Mouse (Mus musculus): ENCODE data around the gene Carns1. TPM values are rescaled to one million over a fixed set of nuclear protein-coding genes. Genes with fewer than 3 reads are reported as not detected.

The Carns1 gene
- polyA plus RNA-seq, 1 experiment from 2014 or later, result 2.0 TPM

DNA sequence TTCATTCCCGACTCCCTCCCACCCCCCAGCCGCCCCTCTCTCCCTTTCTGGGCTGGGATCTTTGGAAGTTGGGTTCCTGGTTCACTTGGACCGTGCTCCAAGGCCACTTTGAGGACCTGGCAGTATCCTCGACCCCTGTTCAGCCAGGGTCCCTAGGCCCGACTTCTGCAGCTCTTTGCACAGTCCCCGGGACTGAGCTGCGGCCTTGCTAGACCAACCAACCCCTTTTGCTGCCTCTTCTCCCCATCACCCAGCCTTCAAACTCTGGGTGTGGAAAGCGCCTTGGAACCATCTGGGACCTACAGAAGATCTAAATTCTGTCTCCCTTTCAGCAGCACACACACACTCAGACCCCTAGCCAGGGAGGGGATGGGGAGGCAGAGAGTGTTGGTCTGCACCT, 26.5 kb downstream of the Carns1 start:
- 3% methylated on average over 8 of the region's 8 CpGs for WGBS
- no peak for DNase-seq (ENCODE audit: low spot score)
- Histone ChIP-seq H3K36me3 (replicated peaks; ENCODE audit: control insufficient read depth, insufficient read depth, low read depth, low read length) (no peaks in the 10 kb centered on the region), H3K9ac (replicated peaks; ENCODE audit: low read length) (peak overlapping the region; percentile 78), H3K4me2 (ENCODE audit: low read depth, low read length) (peak overlapping the region; percentile 84), H3K27me3 (ENCODE audit: control insufficient read depth, insufficient read depth, low read length) (no peaks in the 10 kb centered on the region), H3K4me1 (ENCODE audit: control insufficient read depth, insufficient read depth, low read length) (peaks cover 4% of the 10 kb centered on the region), H3K9me3 (replicated peaks; ENCODE audit: control insufficient read depth, low read length) (no peaks in the 10 kb centered on the region), H3K4me3 (ENCODE audit: low read depth, low read length) (peak overlapping the region; percentile 73), H3K27ac (replicated peaks; ENCODE audit: low read depth, low read length) (no peak overlapping the region; the same call in 1 of the 2 replicates)
- ATAC-seq (replicated peaks; ENCODE audit: insufficient number of reproducible peaks, low FRiP score, low TSS enrichment, low read depth), result 0 out of 2 replicates have a peak, but pooled peaks have one; percentile 0

- no peaks in the 10 kb centered on the region for H3K27me3 ChIP-seq (ENCODE audit: control insufficient read depth, insufficient read depth, low read length)
- H3K9me3 ChIP-seq (replicated peaks; ENCODE audit: control insufficient read depth, low read length), result no peaks in the 10 kb centered on the region
- H3K4me1 ChIP-seq (ENCODE audit: control insufficient read depth, insufficient read depth, low read length), result peaks cover 4% of the 10 kb centered on the region
- no peaks in the 10 kb centered on the region for H3K36me3 ChIP-seq (replicated peaks; ENCODE audit: control insufficient read depth, insufficient read depth, low read depth, low read length)
- H3K4me3 ChIP-seq (ENCODE audit: low read depth, low read length), result peak within 1 kb of the TSS; percentile 73
- ATAC-seq (replicated peaks; ENCODE audit: insufficient number of reproducible peaks, low FRiP score, low TSS enrichment, low read depth) (peak; percentile 94), DNase-seq (ENCODE audit: low spot score) (peak; percentile 95)
- H3K27ac ChIP-seq (replicated peaks; ENCODE audit: low read depth, low read length), result no peak within 1 kb of the TSS; the same call in 1 of the 2 replicates
- under 1% methylated on average over 33 of the region's 33 CpGs for WGBS
- peak within 1 kb of the TSS; percentile 78 for H3K9ac ChIP-seq (replicated peaks; ENCODE audit: low read length)
- H3K4me2 ChIP-seq (ENCODE audit: low read depth, low read length), result peak within 1 kb of the TSS; percentile 84
Observed at GRCm38 (mm10) chr19:4148491-4148806, 26.8 kb downstream of the Carns1 start, which contains the start of gene Coro1b. Coro1b (plus strand) TSS chr19:4148619.

- H3K9ac ChIP-seq (replicated peaks; ENCODE audit: low read length), result peak overlapping the region; percentile 18; the same call in 1 of the 2 replicates
- no peaks in the 10 kb centered on the region for H3K27me3 ChIP-seq (ENCODE audit: control insufficient read depth, insufficient read depth, low read length)
- no peak for DNase-seq (ENCODE audit: low spot score)
- no peak for ATAC-seq (replicated peaks; ENCODE audit: insufficient number of reproducible peaks, low FRiP score, low TSS enrichment, low read depth)
- WGBS, result 40% methylated on average over 9 of the region's 9 CpGs
- H3K4me2 ChIP-seq (ENCODE audit: low read depth, low read length), result 0 out of 2 replicates have a peak overlapping the region, but pooled peaks have one; percentile 13
- peak overlapping the region; percentile 73 for H3K4me3 ChIP-seq (ENCODE audit: low read depth, low read length)
- no peaks in the 10 kb centered on the region for H3K36me3 ChIP-seq (replicated peaks; ENCODE audit: control insufficient read depth, insufficient read depth, low read depth, low read length)
- H3K27ac ChIP-seq (replicated peaks; ENCODE audit: low read depth, low read length), result no peak overlapping the region
- H3K9me3 ChIP-seq (replicated peaks; ENCODE audit: control insufficient read depth, low read length), result no peaks in the 10 kb centered on the region
- H3K4me1 ChIP-seq (ENCODE audit: control insufficient read depth, insufficient read depth, low read length), result peaks cover 4% of the 10 kb centered on the region
Observed at GRCm38 (mm10) chr19:4147782-4148490, 27.3 kb downstream of the Carns1 start.

DNA sequence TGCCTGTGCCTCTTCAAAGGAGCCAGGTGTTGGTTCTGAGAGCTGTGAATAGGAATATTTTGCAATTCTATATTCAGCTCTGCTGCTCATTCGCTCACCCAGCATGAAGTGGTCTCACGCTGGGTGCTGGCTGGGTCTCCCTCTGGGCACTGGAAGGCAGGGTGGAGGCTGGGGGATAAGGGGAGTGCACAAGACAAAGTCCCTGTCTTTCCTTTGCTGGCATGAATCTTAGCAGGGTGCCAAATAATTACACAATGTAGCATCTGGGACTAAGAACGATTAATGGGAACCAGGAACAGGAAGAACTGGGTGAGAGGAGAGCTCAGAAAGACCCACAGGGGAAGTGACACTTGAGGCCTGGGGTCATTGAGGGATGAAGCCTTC, 28.3 kb downstream of the Carns1 start:
- Histone ChIP-seq H3K4me2 (ENCODE audit: low read depth, low read length) (no peak overlapping the region), H3K9ac (replicated peaks; ENCODE audit: low read length) (no peak overlapping the region), H3K4me3 (ENCODE audit: low read depth, low read length) (no peak overlapping the region), H3K36me3 (replicated peaks; ENCODE audit: control insufficient read depth, insufficient read depth, low read depth, low read length) (no peaks in the 10 kb centered on the region), H3K27ac (replicated peaks; ENCODE audit: low read depth, low read length) (no peak overlapping the region), H3K27me3 (ENCODE audit: control insufficient read depth, insufficient read depth, low read length) (no peaks in the 10 kb centered on the region), H3K4me1 (ENCODE audit: control insufficient read depth, insufficient read depth, low read length) (peaks cover 4% of the 10 kb centered on the region), H3K9me3 (replicated peaks; ENCODE audit: control insufficient read depth, low read length) (no peaks in the 10 kb centered on the region)
- WGBS, result 37% methylated on average over 3 of the region's 3 CpGs
- DNase-seq (ENCODE audit: low spot score) (no peak), ATAC-seq (replicated peaks; ENCODE audit: insufficient number of reproducible peaks, low FRiP score, low TSS enrichment, low read depth) (no peak)

- 58% methylated on average over 12 of the region's 12 CpGs for WGBS
- ATAC-seq (replicated peaks; ENCODE audit: insufficient number of reproducible peaks, low FRiP score, low TSS enrichment, low read depth) (no peak), DNase-seq (ENCODE audit: low spot score) (no peak)
- Histone ChIP-seq H3K36me3 (replicated peaks; ENCODE audit: control insufficient read depth, insufficient read depth, low read depth, low read length) (no peaks in the 10 kb centered on the region), H3K4me2 (ENCODE audit: low read depth, low read length) (no peak overlapping the region), H3K4me3 (ENCODE audit: low read depth, low read length) (no peak overlapping the region), H3K4me1 (ENCODE audit: control insufficient read depth, insufficient read depth, low read length) (peaks cover 4% of the 10 kb centered on the region), H3K27me3 (ENCODE audit: control insufficient read depth, insufficient read depth, low read length) (no peaks in the 10 kb centered on the region), H3K9ac (replicated peaks; ENCODE audit: low read length) (no peak overlapping the region), H3K9me3 (replicated peaks; ENCODE audit: control insufficient read depth, low read length) (no peaks in the 10 kb centered on the region), H3K27ac (replicated peaks; ENCODE audit: low read depth, low read length) (no peak overlapping the region)
Observed at GRCm38 (mm10) chr19:4146366-4147021, 28.8 kb downstream of the Carns1 start.

DNA sequence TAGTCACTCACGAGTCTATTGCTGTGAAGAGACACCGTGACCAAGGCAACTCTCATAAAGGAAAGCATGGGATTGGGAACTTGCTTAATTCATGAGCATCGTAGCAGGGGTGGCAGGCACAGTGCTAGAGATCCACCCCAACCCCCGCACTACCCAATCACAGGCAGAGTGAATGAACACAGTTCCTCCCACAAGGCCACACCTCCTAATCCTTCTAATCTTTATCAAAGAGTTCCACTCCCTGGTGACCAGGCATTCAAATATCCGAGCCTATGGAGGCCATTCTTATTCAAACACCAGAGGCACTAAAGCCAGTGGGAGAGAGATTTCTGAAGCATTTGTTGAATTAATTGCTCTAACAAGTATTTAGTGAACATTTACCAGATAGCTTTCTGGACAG, 29.3 kb downstream of the Carns1 start:
- Histone ChIP-seq H3K9ac (replicated peaks; ENCODE audit: low read length) (no peak overlapping the region), H3K36me3 (replicated peaks; ENCODE audit: control insufficient read depth, insufficient read depth, low read depth, low read length) (no peaks in the 10 kb centered on the region), H3K27ac (replicated peaks; ENCODE audit: low read depth, low read length) (no peak overlapping the region), H3K9me3 (replicated peaks; ENCODE audit: control insufficient read depth, low read length) (no peaks in the 10 kb centered on the region), H3K4me3 (ENCODE audit: low read depth, low read length) (no peak overlapping the region), H3K27me3 (ENCODE audit: control insufficient read depth, insufficient read depth, low read length) (no peaks in the 10 kb centered on the region), H3K4me2 (ENCODE audit: low read depth, low read length) (no peak overlapping the region), H3K4me1 (ENCODE audit: control insufficient read depth, insufficient read depth, low read length) (peaks cover 4% of the 10 kb centered on the region)
- DNase-seq (ENCODE audit: low spot score) (no peak), ATAC-seq (replicated peaks; ENCODE audit: insufficient number of reproducible peaks, low FRiP score, low TSS enrichment, low read depth) (no peak)
- 87% methylated on average over 5 of the region's 5 CpGs for WGBS

DNA sequence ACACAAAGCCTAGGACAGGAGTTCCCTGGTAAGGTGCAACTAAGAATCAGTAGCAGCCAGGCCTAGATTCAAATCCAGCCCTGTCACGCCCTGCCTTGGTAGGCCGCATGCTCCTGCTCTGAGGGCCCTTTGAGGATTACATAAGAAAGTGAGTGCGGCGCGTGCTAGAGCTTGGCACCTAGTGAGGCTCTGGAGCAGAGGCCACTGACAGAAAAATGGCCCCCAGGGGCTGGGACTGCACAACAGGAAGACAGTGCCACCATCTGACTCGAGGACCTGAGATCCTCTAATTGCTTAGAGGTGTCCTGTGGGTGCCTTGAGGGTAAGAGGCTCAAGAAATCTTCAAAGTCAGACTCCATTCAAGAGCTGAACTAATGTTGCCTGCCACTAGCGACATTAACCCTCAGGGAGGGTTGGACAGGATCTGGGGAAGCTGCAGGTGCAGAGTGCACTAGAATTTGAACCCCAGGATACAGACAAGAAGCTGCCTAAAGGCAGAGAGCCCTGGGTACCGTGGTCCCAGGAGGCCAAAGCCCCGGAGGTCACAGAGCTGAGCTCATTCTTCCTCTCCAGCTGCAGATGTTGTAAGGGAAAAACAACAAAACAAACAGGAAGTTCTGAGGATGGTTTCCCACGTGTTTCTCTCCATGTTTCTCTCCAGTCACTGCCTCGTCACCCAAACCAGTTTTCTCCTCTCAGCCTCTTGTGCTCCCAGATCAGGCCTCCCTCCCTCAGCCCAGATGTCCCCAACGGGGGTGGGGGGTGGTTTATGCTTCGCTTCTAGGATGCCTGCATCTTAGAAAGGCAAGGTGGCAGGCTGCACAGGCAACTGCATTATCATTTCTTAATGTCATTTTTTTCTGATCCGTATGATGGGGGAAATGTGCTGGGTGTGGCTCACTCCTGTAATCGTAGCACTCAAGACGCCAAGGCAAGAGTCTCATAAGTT, 30.5 kb downstream of the Carns1 start:
- 78% methylated on average over 16 of the region's 16 CpGs for WGBS
- H3K27me3 ChIP-seq (ENCODE audit: control insufficient read depth, insufficient read depth, low read length), result no peaks in the 10 kb centered on the region
- peaks cover 4% of the 10 kb centered on the region for H3K4me1 ChIP-seq (ENCODE audit: control insufficient read depth, insufficient read depth, low read length)
- H3K4me2 ChIP-seq (ENCODE audit: low read depth, low read length), result no peak overlapping the region
- DNase-seq (ENCODE audit: low spot score), result no peak
- no peak overlapping the region for H3K4me3 ChIP-seq (ENCODE audit: low read depth, low read length)
- no peaks in the 10 kb centered on the region for H3K36me3 ChIP-seq (replicated peaks; ENCODE audit: control insufficient read depth, insufficient read depth, low read depth, low read length)
- H3K9ac ChIP-seq (replicated peaks; ENCODE audit: low read length), result no peak overlapping the region
- no peak for ATAC-seq (replicated peaks; ENCODE audit: insufficient number of reproducible peaks, low FRiP score, low TSS enrichment, low read depth)
- no peaks in the 10 kb centered on the region for H3K9me3 ChIP-seq (replicated peaks; ENCODE audit: control insufficient read depth, low read length)
- H3K27ac ChIP-seq (replicated peaks; ENCODE audit: low read depth, low read length), result no peak overlapping the region

Data from embryonic facial prominence, embryonic 11.5 days (tissue).